Mouse (Mus musculus) CH12F3 (cell line): ENCODE data around the gene Gtf2ird2.

Source experiments
- in situ Hi-C: fragments of 300-500 bp; cut with MboI; formaldehyde crosslinking; loops from 2 replicates; pipeline ENCODE4 v1.14.3; 2020; ENCODE audit warnings: low sequenced_read_pairs

The Gtf2ird2 gene

GRCm38 (mm10) chr5:134232568-134232967 lies 48.7 kb downstream of the Gtf2ird2 start:
- in situ Hi-C loops: no loop called here

GRCm38 (mm10) chr5:134233244-134233651 lies 49.4 kb downstream of the Gtf2ird2 start:
- in situ Hi-C loops: no loop called here

GRCm38 (mm10) chr5:134234205-134234604 lies 50.4 kb downstream of the Gtf2ird2 start:
- in situ Hi-C loops: no loop called here

- in situ Hi-C loops: no loop called here
These were observed 51.3 kb downstream of the Gtf2ird2 start for GRCm38 (mm10) chr5:134235111-134235510.

GRCm38 (mm10) chr5:134236241-134236640 lies 52.4 kb downstream of the Gtf2ird2 start:
- in situ Hi-C loops: no loop called here

GRCm38 (mm10) chr5:134236796-134237195 lies 53.0 kb downstream of the Gtf2ird2 start:
- in situ Hi-C loops: no loop called here

GRCm38 (mm10) chr5:134237508-134237907 lies 53.7 kb downstream of the Gtf2ird2 start:
- in situ Hi-C loops: no loop called here

- in situ Hi-C loops: no loop called here
These were observed 54.3 kb downstream of the Gtf2ird2 start for GRCm38 (mm10) chr5:134237936-134238760.

GRCm38 (mm10) chr5:134241831-134242230 lies 58.0 kb downstream of the Gtf2ird2 start:
- in situ Hi-C loops: no loop called here

- in situ Hi-C loops: no loop called here
These were observed 60.0 kb downstream of the Gtf2ird2 start for GRCm38 (mm10) chr5:134243661-134244436.

- in situ Hi-C loops: no loop called here
These were observed 61.1 kb downstream of the Gtf2ird2 start for GRCm38 (mm10) chr5:134244890-134245289.

GRCm38 (mm10) chr5:134246146-134246545 lies 62.3 kb downstream of the Gtf2ird2 start:
- in situ Hi-C loops: no loop called here

- in situ Hi-C loops: no loop called here
These were observed 64.9 kb downstream of the Gtf2ird2 start for GRCm38 (mm10) chr5:134248608-134249244.

GRCm38 (mm10) chr5:134249245-134249649 lies 65.4 kb downstream of the Gtf2ird2 start:
- in situ Hi-C loops: no loop called here

- in situ Hi-C loops: no loop called here
These were observed 66.8 kb downstream of the Gtf2ird2 start for GRCm38 (mm10) chr5:134250601-134251000.

- in situ Hi-C loops: no loop called here
These were observed 67.3 kb downstream of the Gtf2ird2 start for GRCm38 (mm10) chr5:134251083-134251482.

- in situ Hi-C loops: no loop called here
These were observed 70.0 kb downstream of the Gtf2ird2 start for GRCm38 (mm10) chr5:134253806-134254205.

- in situ Hi-C loops: no loop called here
These were observed 71.5 kb downstream of the Gtf2ird2 start for GRCm38 (mm10) chr5:134255294-134255693.

- in situ Hi-C loops: no loop called here
These were observed 73.7 kb downstream of the Gtf2ird2 start for GRCm38 (mm10) chr5:134257349-134258031.

- in situ Hi-C loops: no loop called here
These were observed 74.6 kb downstream of the Gtf2ird2 start for GRCm38 (mm10) chr5:134258395-134258794.

GRCm38 (mm10) chr5:134258934-134259333 lies 75.1 kb downstream of the Gtf2ird2 start:
- in situ Hi-C loops: no loop called here
